Mouse (Mus musculus): Measurements from ENCODE around the gene Magea10.

Magea10 gene

DNA sequence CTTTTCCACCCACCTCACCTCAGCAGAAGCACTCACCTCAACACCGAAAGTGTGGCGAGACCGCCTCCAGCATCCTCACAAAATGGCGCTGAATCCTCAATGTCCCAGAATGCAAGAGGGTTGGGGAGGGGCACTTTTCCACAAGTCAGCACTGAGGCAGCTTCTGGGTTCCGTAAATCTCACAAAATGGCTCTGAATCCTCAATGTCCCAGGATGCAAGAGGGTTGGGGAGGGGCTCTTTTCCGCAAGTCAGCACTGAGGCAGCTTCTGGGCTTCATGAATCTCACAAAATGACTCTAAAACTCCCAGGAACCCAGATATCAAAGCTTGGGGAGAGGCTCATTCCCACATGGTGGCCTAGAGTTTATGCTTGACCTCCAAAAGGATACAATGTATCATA lies at the start of gene Magea10:
Gene Magea10 (minus strand): TSS at position 101 of the 400 bp plus-strand sequence.
- no peak for DNase-seq (ENCODE audit: low spot score in 2 of 2)

DNA sequence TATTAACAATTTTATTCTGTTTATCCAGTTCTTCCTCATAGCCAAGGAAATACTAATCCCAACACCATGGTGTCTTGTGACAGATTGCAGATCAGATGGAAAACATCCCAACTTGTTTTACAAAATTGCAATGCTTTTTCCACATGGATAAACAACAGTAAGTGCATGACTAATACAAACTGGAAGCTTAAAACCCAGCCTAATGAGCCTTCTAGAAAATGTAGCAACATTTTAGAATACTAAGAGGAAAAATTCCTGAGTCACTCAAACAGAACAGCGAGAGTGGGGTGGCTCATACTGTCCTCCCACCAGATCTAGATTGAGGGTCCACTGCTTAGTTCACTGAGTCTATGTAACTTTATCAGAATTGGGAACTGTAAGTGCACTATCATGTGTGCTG lies 4.7 kb downstream of the Magea10 start:
- no peak for DNase-seq (ENCODE audit: low spot score in 2 of 2)
